Mouse (Mus musculus) frontal cortex, postnatal 36 days (tissue): ENCODE results near the gene Trim29.

Experiments
- DNase-seq, 2 experiments: peaks; one replicate each; pipeline ENCODE4 v3.0.0; 2022; ENCODE audit warnings: low spot score in 2 of 2

The Trim29 gene

DNA sequence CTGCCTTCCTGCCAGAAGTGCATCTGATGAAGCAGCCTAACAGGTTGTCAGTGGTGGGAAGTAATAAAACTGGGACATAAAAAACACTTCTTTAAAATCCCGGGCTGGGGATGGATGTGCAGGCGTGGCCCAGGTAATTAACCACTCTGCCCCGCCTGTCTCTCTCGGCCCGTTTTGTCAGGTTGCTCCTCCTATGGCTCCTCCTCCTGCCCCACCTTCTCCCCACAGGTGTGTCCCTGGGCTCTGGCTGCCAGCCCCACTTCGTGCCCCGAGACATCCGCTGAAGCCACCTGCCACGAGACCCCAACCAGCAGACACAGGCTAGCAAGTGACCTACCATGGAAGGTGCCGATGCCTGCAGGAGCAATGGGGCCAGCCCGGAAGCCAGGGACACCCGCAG lies at the start of gene Trim29:
Trim29 (plus strand) TSS at position 311 of the 400 bp plus-strand sequence.
- no peak for DNase-seq

DNA sequence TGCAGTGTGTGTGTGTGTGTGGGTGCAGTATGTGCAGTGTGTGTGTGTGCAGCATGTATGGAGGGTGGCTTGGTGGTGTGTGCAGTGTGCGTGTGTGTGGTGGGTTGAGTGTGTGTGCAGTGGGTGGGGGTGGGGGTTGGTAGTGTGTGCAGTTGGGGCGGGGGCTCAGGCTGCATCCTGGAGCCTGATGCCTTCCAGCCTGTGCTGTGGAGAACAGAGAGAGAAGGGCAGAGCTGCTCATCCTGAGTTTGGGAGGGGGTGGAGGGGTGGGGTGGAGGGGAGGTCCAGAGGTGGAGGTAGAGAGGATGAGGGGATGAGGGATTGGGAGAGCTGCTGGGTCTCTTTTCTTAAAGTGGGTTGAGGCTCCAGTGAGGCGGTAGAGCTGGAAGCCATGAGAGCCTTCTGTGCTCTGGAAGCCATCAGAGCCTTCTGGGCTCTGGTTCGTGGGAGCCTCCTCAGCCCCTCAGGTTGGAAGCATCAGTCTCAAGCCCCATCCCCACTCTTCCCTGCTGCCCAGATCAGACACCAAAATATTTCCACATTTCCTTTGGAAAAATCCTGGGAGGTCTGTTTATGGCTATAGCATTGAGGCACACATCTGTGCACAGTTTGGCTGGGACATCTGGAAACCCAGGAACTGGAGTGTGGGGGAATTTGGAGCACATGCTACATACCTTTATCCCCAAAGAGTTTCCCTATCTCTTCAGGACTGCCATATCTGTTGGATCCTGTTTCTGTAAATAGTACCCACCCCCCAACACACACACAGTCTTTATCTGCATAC lies 49.3 kb upstream of the Trim29 start:
- no peak for DNase-seq

DNA sequence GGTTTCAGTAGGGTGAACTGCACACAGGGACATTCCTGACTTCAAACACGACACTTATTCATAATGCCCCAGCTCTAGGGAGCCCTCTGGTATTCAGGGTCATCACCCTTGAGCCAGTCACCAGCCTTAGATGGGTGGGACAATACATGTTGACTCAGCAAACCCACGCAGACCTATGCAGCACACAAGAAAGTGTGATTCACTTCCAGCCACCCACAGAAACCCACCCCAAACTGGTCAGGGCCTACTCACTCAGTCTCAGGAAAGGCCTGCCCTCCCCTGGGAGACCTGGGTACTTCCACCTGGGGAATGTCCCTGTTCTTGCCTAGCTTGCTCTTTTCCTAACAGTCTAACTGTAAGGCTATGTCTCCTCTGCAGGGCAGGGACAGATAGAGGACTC lies 48.7 kb upstream of the Trim29 start:
- no peak for DNase-seq

DNA sequence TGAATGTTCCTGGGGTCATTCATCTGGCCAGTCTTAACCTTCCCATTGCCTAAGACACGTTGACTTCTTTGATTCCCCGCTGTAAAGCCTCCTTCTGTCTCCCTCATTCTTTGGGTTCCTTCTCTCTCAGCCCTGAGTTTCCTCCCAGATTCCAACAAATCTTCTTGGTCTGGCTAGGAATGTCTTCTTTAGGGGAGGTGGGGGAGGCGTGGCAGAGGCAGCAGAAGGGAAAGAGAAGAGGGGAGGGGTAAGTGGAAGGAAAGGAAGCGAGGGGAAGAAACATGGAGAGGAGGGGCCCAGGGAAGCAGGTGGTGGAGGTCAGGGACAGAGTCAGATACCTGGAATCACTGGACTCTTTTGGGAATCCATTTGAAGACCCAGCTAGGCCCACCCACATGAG lies 48.3 kb upstream of the Trim29 start:
- DNase-seq, result no peak

DNA sequence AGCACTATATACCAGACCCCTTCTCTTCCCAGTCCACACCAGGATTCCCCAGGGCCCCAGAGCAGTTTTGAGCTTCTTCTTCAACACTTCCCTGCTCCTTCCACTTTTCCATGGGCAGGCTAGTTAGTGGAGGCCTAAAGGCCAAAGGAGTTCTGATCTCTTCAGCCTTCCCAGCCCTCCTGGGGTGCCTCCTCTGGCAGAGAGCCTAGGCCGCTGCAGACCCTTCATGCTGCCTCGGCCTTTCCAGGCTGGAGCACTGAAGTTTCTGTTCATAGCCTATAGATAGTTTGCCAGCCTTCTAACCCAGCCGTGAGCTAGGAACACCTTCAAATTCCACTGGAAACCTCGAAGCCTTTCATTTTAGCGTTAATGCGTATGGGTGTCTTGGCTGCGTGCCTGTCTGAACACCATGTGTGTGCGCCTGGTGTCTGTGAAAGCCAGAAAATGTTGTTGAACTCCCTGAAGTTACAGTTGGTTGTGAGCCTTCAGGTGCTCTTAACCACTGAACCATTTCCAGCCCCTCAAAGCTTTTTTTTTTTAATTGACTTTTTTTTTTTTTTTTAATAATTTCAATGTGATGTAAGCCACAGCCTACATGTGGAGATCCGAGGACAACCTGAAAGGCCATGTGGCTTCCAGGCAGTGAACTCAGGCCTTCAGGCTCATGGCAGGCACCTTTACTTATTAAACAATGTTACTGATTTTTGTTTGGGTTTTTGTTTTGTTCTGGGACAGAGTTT lies 47.7 kb upstream of the Trim29 start:
- no peak for DNase-seq

DNA sequence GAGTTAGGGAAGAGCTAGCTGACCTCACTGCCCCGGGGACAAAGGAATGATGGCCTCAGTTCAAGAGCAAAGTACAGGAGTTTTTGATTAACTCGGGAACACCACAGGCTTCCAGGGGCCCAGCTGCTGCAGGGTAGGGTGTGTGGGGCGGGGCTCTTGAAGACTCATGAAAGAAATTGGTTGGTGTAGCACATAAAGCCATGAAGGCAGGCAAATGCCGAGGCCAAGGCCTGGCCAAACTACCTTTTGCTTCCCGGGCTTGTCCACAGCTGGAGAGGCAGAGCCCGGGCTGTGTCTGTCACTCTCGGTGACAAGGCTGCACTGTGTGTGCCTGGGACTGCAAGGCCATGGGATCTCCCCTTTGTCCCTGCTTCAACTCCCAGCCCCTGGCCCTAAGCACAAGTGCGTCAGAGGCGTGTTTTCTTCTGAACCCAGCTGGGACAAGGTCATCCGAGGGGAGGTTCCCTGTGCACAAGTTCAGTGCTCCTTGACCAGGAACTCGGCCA lies 46.6 kb upstream of the Trim29 start:
- DNase-seq, result no peak

DNA sequence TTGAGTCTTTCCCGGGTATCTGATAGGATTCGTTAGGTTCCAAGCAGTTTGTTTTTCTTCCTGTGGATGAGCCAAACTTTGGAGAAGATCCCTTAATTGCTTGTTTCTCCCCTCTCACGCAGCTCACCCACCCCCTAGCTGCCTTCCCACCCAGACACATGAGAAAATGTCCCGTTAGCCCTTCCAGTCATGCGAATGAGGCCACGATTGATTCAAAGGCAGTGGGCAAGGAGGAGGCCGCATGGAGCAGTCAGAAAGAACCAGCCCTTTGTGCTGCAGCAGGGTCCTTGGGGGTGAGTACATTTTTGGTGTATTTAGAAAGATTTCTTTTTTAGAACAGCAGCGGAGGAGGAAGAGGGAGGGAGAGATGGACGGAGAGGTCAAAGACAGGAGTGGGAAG lies 45.5 kb upstream of the Trim29 start:
- DNase-seq, result no peak

DNA sequence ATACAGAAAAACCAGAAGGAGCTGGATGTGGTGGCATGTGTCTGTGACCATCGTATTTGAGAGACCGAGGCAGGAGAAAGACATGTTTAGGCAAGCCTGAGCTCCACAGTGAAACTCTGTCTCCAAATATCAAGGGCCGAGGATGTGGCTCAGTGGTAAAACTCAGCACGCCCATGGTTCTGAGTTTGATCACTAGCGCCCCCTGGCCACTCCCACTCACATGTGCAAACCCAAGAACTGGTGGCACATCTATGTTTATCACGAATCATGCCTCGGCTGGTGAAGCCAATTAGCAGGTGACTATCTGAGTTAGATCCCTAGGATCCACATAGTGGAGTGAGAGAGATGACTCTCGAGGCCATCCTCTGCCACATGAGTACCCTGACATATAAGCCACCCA lies 43.3 kb upstream of the Trim29 start:
- DNase-seq, result no peak

DNA sequence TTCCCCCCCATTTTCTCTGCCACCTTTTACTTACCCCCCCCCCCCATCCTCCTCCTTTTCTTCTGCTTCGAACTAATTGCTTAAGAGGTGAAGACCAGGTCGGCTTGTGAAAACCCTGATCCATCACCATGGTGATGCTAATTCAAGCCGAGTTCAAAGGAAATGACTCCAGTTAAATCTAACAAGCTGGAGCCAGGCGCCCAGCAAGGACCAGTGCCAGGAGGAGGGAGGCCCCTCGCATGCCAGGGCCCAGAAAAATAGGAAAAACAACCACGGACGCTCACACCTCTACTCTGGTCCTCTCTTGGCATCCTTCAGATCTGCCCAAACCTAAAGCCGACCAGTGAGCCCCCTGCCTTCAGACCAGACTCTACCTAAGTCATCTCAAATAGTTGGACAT lies 41.5 kb upstream of the Trim29 start:
- peak in 1 of 2 experiments; percentile 27 for DNase-seq

DNA sequence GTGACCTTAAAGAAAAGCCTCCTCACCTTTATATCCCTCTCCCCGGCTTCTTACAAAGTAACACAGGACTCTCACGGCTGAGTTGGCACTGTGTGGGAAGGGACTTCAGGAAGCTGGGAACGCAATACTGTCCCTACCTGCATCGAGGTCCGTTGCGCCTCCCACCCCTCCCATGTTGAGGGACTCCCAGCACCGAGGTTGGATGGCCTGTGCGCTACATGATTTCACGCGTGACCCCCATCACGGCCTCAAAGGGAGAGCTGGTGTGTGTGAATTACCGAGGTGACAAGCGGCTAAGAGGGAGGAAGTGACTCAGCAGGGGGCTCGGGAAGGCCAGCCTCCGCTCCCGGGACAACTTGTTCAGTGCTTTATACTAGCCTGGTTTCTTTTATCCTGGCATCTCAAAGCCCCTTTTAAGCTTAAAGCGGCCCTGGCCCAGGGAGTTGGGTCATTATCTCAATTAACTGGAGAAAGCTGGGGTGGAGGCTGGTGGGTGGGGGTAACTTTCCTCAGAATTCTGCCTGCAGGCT lies 39.9 kb upstream of the Trim29 start:
- DNase-seq, result peak; percentile 39 to 54

DNA sequence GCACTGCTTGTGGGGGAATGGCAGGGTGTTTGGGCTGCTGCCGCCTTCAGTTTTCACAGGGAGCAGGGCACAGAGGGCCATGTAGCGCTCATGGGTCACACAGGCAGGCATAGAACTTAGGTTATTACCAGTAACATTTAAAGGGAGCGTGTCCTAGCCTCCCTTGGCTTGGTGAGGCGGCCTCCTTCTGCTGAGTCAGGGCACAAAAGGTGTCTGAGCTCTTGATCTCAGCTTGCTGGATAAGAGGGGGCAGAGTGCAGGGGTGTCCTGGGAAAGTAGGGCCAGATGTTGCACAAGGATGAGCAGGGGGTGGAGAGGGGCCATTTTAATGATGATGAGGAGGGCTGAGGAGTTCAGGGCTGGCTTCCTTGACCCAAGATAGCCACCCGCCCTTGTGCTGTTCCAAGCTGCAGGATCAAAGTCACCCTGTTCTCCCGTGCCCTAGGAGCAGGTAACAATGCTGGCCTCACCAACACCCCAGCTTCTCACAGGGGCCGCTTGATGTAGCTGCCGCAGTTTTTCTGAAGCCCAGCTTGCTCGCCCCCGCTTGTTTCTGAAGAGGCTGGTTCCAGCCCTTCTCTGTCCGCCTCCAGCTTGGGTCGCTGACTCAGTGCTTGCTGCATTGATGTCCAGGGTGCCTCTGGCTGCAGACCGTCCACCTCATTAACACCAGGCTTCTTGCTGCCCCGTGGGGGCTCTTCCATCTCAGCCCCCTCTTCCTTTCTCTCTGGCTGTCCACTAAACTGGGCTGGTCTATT lies 38.7 kb upstream of the Trim29 start:
- DNase-seq, result no peak

DNA sequence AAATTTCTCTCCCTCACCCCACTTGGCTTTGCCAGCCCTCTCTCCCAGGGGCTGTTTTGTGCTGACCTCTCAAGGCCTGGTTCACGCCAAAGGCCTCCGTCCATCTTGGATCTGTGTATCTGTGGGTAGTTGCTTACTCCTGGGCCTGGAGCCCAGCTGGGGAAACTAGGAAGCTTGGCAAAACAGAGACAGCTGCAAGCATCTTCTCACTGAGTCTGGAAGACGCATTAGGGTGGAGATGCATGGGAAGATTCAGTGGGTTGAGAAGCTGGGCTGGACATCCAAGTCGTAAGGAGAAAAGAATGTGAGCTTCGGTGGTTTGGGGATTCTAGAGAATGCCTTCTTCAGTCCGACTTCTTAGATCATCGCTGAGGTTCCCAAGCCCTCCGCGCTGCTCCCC lies 36.9 kb upstream of the Trim29 start:
- DNase-seq, result no peak

DNA sequence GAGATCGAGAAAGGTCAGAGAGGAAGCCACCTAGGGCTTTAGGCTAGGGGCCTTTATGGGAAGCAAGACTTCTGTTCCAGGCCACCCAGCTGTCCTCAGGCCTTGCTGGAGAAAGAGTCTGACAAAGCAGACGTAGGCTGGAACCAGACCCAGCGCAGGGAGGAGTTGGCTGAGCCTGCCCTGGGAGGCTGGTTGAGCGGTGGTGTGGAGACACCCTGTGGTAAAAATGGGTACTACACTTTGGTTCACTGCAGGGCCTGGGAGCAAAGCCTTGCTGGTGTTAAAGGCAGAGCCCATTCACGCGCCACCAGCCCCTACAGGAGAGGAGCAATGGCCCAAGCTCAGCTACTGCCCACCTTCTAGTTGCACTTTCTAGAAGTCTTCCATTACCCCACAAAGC lies 26.4 kb upstream of the Trim29 start:
- peak; percentile 83 to 86 for DNase-seq

DNA sequence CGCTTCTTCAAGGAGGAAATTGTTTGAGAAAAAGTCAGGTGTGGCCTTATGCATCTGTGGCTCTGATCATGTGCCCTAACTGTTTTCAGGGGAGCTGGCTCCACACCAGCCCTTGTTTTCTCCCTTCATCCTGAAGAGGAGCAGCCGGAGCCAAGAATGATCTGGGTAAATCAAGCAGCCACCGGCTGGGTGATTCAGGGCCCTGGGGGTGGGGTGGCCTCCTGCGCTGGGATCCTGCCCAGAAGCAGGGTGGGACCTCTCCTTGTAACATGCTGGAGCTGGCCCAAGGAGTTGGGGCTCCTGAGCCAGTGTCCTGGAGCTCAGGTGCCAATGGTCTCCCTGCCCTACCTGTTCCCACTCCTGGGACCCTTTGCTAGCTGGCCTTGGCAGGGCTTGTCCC lies 25.4 kb upstream of the Trim29 start:
- no peak for DNase-seq

DNA sequence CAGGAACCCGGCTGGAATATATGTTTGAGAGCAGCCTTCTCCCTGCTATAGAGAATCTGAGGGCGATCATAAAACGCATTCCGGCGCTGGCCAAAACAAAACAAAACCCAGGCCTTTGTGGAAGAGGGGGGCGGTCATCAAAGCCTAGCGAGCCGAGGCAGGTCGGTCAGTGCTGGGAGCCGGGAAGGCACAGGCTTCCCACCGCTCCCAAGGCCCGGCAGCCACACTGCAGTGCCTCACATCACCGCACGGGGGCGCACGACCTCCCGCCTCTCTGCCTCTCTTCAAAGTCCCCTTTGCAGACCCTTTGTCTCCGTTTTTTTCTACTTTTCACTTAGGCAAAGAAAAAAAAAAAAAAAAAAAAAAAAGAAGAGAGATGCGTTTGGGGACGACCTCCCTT lies 23.8 kb upstream of the Trim29 start:
- peak; percentile 61 to 64 for DNase-seq

DNA sequence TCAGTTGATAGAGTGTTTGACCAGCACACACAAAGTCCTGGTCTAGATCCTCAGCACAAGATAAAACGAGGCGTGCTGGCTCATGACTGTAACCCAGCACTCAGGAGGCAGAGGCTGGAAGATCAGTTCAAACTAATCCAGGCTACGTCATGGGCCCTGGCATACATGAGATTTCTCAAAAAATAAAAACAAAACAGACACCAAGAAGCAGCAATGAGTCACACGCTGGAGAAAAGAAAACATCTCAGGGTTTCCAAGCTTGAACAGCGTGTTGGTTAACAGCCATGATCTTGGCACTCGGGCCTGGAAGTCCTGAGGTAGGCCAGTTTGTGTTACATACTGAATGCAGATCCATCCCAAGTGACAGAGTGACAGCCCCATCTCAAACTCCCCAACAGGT lies 17.6 kb upstream of the Trim29 start:
- DNase-seq, result no peak

DNA sequence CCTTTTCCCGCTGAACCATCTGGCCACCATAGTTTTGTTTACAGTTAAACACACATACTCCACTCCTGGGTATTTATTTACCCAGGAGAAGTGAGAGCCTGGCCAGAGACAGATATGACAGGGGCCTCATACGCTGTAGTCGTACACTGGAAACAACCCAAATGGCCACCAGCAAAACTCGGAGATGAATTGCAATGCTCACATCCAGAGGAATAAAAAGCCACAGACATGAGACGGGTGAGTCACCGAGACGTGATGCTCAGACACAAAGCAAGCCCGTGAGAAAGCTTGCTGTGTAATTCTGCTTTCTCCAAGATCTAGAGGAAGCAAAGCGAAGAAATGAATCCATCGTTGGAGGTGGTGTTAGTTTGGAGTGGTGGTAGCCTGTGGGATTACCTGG lies 10.3 kb upstream of the Trim29 start:
- peak; percentile 29 to 50 for DNase-seq

DNA sequence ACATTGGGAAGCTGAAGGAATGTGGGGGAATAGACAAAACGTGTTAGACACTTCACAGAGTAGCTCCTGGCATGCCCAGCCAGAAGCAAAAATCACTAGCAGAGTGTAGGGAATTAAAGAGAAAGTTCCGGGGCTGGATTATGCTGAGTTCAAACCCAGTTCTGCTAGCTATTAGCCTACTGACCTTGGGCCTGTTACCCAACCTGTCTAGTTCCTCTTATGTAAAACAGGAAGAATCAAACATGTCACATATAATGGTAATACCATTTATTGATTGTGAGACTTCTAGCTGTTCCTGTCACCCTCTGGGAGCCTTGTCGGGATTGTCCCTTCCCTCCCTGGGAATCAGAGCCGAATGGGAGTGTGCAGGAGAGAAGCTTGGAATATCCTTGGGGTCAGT lies 7.7 kb upstream of the Trim29 start:
- DNase-seq, result no peak

DNA sequence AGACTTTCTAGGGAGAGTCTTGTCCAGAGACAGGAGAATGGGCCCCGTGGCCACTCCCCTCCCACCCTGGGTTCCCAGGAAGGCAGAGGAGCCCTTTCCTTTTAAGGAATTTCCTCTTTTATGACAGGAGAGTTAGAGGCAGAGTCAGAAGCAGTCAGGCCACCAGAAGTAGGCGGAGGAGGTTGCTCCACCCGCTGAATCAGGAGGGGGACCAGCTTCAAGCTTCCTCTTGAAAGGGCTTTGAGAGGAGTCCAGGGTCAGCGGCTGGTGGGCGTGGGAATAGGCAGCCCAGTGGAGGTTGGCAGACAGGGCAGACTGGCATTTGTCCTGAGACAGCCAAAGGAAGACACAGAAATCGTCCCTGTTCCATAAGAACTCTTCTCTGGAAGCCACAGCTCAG lies 4.8 kb upstream of the Trim29 start:
- DNase-seq, result no peak

DNA sequence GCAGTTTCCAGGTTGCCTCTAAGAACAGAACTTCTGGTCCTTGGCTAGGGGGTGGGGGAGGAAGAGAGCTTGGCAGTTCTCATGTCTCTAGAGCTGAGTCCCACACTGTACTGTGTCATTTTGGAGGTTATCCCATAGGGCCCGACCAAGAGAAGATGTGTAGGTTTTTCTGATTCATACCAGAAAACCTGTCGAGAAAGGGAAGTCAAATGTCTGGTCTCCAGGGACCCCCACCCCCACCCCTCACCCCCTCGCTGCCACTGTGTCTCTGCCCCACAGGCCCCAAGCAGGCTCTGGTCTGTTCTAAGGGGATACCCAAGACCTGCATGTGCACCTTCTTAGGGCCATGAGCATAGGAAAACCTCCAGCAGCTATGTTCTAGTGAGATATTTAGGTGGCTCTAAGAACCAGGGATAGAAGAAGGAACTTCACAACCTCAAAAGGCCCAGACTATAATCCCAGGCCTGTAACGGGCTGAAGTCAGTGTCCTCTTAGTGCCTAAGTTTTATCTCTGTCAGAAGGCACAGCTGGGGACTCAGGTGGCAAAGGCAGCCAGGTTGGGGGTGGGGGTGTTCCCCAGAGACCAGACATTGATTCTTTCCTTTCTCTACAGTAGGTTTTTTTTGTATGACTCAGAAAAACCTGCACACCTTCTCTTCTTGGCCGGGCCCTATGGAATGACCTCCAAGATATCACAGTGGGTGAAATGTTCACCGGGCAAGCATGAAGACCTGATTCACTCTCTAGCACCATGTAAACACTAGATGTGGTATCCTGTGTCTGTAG lies 1.4 kb upstream of the Trim29 start:
- DNase-seq, result no peak

DNA sequence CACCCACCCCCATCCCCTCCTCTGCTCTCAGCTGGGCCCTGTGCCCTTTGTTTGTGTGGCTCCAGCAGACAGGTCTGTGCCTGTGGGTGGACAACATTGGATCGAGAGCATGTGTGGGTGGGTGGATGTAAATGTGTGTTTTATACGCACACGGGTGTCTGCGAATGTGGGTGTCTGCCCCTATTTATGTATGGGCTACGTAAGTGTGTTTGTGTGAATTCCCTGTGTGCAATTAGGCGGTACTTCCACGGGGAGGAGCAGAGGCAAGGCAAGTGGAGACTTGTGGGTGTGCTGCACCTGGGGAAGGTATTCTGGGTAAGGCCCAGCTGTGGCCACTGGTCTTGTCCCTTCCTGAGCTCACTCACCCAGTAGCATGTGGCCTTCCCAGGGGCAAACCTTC lies 1.5 kb downstream of the Trim29 start:
- DNase-seq, result peak; percentile 10 to 32
